Mouse (Mus musculus) adrenal gland, adult 2 months (tissue): ENCODE results near the gene Meig1. TPM values are rescaled to one million over a fixed set of nuclear protein-coding genes. Genes with fewer than 3 reads are reported as not detected.
A peak's percentile ranks its signal among the peaks of the same experiment; 100 is the strongest.
"Not testable (repeated sequence)": the region's sequence is repeated elsewhere in the genome, so short reads cannot be mapped to it uniquely, and the experiment has no call there.

Experiments
- DNase-seq: peaks from one replicate; pipeline ENCODE4 v3.0.0; 2021
- long read RNA-seq: library from polyadenylated mRNA; stranded (forward); transcript quantifications from one replicate; pipeline ENCODE4 v2.0.0, GENCODE M21; 2021
- polyA plus RNA-seq: library from polyadenylated mRNA; depleted of rRNA; stranded (reverse); fragments of >200 nt; gene quantifications from 2 replicates; pipeline ENCODE4 v1.2.3, GENCODE M21; 2012; rRNA removed
- total RNA-seq, 2 experiments: library from RNA; stranded (reverse); gene quantifications; 2 replicates each; pipeline ENCODE4 v1.2.3; 2021

Meig1 gene
- total RNA-seq, result not detected
- polyA plus RNA-seq, result not detected in 2 replicates
- long read RNA-seq, partial matches to known transcripts, result 0 of 1 reads
- long read RNA-seq, other reads (novel, unspliced or antisense), result 0 of 1 reads

DNA sequence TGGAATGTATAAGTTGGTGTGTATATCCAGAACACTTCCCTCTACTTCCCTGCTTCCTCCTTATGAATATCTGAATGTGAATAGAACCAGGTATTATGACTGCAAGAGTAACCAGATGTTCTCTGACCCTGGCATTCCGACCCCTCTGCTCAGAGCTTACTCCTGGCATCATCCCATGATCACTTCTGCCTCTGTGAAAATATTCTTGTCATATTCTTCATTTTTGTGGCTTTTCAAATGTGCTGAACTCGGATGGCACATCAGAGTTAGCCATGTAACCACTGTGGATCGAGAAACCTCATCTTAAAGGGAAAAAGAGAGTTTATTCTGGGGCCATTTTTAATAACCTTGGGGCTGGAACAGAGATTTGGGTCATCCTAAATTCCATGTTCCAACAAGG is at the start of gene Meig1:
Gene Meig1 (minus strand): TSS at position 101 of the 400 bp plus-strand sequence.
- DNase-seq, result no peak

DNA sequence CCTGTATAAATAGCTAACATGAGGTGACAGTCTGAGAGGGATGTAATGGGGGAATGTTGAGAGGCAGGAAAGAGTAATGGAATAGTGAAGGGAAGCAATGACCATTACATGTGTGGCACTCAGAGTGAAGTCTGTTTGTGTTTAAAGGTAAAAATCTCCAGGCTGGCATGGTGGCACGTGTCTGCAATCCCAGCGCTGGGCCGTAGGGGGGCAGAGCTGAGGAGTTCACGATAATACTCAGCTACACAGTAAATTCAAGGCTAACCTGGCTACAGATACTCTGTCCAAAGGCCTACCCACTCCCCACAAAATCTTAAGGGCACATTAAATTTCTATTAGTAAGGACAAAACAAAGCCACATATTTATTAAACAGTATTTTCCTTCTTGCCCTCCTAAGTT is 34.1 kb upstream of the Meig1 start:
- DNase-seq, result no peak

DNA sequence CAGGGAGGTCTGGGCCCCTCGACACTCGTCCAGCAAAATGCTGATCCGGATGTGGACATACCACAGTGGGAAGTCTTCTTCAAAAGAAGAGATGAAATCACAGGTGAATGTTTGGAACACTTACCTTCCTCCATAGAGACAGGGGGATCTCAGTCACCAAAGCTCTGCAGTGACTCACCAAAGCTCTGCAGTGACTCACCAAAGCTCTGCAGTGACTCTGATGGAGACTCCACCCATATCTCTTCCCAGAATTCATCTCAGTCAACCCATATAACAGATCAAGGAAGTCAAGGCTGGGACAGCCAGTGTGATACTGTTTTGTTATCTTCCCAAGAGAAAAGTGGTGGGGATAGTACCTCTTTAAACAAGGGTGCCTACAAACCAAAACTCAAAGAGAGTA is 30.6 kb upstream of the Meig1 start:
- peak; percentile 54 for DNase-seq

DNA sequence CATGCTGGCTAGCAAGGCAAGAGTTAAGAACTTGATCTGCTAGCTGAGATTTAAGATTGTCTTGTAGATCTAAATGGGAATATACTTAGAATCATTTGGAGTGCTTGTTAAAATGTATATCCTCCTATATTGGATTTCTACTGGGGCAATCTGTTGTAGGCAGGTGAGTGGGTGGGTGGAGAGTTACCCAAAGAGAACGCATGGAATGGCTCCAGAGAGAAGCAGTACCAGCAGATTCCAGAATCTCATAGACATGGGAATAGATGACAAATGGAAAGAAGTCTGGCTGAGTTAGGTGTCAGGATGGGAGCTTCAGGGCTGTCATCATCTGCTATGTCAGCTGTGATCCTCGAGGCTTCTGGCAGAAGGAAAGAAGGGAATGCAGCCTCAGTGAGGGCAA is 27.0 kb upstream of the Meig1 start:
- no peak for DNase-seq

DNA sequence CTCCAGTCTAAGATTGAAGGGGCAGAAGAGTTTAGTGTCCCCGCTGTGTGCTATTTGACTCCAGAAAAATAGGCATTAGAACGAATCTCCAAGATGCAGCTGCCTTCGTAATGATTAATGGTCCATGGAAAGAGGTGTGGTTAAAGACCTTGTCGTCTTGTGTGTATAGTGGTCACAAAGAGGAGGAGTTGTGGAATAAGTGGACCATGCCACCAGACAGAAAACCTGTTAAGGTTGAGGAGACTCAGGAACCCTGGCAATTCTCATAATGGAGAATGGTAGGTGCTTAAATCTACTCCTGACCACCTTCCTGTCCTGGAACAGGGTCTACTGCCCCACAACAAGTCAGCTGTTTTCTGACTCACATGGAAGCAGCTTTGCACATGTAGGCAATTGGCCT is 23.5 kb upstream of the Meig1 start:
- DNase-seq, result no peak

DNA sequence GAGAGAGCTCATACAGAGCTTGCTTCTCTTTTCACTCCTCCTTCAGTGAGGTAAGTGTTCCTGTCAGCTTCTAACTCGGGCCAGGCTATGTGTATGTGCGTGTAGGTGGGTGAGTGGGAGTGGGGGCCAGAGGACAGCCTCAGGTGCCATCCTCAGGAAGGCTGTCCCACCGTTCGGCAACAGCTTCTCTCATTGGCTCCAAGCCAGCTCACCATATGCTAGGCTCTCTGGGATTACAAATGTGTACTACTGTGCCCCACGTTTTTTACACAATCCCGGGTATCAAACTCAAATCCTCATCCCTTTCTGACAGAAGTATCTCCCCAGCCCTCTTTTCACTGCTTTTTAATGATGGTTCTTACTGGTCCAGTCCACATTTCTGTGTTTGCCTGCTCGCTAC is 21.8 kb upstream of the Meig1 start:
- no peak for DNase-seq

DNA sequence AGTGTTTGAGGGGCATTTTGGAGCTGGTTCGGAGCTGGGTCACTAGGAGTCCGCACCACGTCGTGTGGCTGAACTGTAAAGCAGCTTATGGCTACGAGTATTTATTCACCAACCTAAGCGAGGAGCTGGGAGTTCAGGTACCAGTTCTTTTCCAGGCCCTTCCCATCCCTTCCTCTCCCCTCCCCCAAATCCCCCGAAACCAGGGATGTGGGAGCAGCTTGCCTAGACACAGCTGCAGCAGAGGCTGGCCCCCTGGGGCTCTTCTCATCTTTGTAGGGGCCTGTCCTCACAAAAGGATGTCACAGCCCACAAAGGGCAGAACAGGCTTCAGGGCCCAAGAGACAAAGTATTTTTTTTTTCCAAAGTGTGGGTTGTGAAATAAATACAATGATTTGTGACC is 15.5 kb upstream of the Meig1 start:
- DNase-seq, result no peak

DNA sequence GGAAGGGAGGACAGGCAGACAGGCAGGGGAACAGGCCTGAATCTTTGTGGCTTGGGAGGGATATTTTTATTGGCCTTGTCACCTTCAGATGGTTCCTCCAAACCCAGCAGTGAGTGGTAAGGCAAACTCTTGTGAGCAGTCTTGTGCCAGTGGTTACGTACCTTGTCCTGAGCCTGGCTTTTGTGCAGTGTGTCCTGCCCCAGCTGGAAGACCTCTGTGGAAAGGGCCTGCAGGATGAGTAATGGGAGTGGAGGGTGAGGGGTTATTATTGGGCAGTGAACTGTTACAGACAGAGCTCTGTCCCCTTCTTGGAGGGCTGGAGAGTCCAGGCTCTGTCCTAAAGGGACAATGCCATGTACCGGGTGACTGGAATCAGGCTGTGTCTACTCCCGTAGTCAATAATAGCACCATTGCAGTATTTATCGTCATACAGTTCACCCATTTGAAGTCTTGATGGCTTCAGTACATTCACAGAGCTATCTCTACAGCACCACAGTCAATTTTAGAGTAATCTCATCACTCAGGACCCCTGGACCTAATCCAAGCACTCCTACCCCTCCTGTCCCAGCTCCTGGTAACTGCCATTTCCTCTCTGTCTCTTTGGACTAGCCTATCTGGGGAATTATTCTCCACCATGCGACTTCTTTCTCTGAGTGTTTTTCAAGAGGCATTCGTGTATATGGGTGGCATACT is 13.1 kb upstream of the Meig1 start:
- no peak for DNase-seq

DNA sequence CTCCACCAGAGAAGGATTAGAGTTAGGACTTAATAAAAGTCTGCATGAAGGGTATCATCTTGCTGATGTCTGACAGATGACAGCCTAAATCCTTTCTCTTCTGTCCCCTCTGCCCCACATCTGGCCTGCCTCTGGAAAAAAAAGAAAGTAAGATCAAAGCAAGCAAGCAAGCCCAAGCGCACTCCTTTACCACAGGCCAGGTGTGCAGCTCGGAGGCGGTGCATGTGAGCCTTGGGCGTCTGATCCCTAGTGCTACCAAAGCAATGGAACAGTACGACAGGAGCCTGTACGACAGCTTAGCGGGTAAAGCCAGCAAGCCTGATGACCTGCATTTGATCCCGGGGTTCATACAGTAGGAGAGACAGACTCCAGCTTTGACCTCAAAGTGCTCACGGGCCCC is 8.5 kb upstream of the Meig1 start:
- no peak for DNase-seq

DNA sequence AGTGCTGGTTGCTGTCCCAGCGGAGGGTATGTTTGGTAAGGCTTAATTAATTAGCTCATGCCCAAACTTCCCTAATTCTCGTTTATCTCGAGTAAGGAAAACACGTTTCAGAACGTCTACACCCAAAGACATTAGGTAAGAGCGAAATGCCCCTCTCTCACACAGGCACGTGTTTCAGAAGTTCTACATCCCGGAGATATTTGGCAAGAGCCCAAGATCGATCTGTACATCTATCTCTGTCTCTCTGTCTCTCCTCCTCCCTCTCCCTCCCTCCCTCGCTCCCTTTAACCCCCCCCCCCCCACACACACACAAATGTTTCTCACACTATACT is 2.1 kb upstream of the Meig1 start:
- no peak for DNase-seq

DNA sequence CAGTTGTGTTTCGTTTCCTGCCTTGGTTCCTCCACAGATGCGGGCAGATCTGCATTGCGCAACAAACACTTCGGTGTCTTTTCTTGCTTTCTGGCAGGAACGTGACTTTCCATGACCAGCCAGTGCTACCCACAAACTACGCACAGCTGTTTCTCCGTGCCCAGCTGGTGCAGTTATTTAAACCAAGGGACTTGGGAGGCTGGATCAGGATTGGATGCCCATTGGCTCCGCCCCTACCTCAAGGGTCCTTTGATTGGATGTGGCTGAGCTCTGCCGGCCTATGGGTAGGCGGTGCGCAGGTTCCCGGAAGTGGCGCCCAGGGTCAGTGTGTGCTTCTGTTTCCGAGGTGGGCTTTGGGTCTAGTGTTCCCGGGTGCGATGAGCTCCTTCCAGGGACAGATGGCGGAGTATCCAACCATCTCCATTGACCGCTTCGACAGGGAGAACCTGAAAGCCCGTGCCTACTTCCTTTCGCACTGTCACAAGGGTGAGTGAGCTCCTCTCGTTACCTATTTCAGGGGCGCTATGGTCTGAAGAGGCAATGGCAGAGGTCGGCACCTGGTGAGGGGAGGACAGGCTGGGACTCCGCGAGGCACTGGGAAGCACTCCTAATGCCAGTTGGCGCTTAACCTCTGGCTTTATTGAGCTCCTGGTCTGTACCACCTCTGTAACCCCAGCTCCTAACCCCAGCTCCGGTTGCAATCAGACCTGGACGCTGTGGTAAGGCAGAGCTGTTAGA is 1.6 kb upstream of the Meig1 start, which contains the start of gene Dclre1c:
Gene Dclre1c (plus strand): TSS at position 291 of the 738 bp plus-strand sequence.
- peak; percentile 94 for DNase-seq

DNA sequence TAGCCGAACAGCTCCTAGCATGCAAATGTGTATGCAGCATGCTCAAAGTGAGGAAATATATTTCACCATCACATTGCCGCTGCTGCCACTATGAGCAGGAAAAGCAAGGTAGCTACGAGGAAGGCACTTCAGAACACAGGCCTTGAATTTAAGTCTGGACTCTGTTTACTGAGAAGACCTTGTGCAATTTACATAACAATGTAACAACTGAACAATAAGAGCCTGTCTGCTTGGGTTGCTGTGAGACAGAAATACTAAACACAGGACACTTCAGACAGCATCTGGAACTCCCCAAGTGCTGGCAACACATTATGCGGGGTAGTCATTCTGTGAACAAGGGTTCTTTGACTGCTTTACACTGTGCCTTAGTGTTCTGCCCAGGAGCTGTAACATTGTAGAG is 2.3 kb downstream of the Meig1 start:
- DNase-seq, result no peak

DNA sequence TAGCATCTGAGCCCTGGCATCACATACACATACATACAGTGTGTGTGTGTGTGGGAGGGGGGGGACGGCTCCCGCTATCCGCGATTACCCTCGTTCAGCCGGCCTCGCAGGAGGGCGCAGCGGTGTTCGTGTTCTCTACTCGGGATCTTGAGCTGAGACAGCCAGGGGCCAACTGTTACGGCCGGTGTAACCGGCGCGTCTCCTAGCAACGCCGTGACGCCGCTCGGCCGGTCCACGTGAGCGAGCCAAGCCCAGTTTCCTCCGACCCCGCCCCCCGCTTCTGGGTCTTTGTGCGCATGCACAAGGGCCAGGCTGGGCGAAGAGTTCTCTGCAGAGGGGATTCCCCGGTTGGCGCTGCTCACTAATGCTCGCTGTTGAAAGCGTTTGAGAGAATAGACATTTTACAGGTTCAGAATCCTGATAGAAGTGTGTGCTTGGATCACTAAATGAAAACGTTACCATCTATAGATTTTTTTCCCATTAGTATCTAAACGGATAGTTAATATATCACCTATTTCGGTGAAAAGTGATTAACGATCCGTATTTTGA is 3.5 kb downstream of the Meig1 start:
- peak; percentile 99 for DNase-seq

DNA sequence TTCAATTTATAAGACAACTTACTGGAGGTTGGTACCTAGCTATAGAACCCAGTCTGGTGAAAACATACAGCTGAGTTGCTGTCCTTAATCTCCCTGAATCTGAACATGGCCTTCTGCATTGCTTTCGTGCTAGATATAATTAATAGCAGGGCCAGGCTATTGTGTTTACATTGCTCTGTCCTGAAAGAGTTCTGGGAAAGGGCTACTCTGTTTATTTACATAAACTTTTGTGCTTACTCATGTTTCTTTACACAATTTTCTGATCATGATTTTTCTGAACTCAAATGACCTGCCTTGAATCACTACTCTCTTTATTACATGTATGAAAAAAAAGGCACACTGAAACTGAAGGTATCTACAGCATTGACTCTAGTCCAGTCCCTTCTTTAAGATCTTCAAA is 6.8 kb downstream of the Meig1 start:
- no peak for DNase-seq

DNA sequence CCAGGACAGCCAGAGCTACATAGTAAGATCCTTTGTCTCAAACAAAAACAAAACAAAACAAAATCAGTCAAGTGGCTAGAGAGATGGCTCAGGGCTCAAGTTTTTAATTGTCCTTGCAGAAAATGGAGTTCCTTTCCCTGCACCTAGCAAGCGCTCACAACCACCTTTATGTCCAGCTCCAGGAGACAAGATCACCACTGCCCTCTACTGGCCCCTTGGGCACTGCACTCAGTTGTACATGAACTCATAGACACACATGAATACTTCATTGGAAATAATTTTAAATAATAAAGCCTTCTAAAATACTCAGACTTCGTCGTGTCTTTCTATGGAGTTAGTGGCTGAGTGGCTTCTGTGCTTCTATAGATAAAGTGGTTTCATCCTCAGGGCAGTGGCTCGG is 8.2 kb downstream of the Meig1 start:
- peak; percentile 61 for DNase-seq

DNA sequence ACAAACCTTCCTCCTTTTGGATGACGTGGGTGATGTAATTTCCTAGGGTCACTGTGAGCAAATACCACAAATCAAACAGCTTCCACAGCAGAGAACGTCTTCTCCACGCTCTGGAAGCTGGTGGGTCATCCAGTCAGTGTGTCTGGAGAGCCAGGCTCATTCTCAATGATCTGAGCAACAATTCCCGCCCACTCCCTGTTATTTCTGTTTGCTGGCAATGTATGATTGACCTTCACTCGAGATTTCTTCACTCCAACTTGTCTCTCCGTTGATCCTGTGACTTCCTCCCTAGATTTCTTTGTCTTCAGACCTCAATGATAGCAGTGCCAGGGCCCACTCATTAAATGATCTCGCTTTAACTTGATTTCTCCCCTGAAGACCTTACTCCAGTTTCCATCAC is 14.7 kb downstream of the Meig1 start:
- no peak for DNase-seq

DNA sequence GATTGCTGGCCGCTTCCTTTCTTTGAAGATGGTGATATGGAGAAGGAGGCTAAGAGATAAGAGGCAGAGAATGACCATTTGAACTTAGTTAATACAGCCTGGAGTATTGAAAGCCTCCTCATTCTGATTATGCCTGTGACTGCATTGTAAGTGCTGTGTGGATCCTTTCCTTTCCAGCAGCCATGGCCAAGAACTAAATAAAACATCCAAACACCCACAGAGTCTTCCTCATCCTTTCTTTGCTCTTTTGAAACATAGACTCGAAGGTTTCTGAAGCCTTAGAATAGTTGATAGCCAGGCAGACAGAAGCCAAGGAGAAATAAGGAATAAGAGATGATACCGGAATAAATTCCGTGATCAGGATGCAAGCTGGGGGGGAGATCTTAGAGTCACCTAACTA is 16.5 kb downstream of the Meig1 start:
- DNase-seq, result no peak

DNA sequence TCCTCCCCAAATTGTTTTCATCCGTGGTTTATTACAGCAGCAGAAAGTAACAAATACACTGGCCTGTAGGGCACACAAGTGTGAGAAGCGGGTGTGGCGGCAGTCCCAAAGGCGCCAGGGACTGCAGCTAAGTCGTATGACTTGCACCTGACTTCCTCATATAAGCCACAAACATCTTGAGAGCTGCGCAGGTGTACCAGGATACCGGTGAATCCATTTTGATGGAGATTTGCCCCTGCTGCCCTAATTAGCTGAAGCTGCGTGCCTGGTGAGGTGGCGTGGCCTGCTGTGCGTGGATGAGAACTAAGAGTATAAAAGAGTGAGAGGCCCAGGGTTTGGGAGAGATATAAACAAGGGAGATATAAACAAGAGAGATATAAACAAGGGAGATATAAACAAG is 25.3 kb downstream of the Meig1 start, which contains the start of gene Olah:
Gene Olah (minus strand): TSS at position 101 of the 400 bp plus-strand sequence.
- DNase-seq, result not testable (repeated sequence)

DNA sequence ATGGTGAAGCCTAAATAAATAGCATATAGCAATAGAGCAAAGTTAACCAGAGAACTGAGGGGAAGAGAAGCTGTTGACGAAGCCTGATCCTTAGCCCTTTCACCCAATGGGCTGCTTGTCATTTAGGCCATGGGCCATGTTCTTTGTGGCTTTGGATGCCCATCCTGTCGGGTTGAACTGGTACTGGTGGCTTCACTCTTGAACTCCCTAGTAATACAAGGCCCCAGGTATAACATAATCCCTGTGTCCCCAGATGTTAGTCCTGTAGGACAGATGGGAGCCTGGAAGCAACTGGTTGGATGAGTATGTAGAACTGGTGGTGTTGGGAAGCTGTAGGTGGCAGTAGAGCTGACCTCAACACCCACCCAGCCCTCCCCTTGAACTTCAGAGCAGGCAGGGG is 30.5 kb downstream of the Meig1 start:
- DNase-seq, result no peak

DNA sequence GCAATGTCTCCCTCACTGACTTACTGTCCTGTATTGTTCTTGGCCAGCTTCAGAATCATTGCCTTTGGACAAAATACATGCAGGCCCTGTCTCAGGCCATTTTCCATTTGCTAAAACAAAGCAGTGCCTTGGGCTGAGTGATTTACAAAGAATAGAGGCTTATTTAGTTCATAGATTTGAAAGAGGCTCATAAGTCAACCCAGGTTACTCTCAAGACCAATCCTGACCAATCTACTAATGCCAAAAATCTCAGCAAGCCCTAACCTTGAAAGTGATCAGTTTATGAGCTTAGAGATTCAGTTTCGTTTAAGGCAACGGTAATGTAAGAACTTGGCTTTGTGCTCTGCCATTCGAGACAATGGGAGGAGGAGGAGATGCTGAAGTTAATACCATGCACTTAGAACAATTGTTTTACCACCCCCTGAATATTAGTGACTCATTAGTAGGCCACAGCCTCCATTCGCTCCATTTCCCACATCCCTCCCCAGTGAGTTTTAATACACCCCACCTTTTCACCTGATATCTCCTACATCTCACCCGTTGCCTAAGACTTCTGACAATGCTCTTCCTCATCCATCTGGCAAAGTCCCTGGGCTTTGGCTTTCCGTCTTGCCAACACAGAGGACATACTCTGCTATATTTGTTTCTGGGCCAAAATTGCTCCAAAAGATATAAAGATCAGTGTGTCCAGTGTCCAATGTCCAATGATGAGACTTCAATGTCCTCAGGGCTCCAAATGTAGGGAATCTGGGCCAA is 35.2 kb downstream of the Meig1 start:
- no peak for DNase-seq

DNA sequence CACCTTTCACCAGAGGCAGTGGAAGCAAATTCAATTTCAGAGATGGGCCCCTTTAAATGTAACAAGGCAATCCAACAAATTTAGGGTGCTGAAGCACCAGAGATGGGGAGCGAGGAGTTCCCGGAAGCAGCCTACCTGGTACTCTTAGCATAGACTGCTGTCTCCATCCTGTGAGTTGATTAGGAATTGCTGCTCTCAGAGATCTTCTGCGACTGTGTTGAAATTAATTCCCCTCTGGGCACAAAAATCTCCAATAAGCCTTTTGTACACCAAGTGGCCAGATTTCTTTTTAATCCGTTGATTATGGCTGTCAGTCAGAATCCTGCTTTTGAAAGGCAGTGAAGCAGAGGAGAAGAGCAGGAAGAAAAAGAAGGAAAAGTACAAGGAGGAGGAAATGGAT is 57.3 kb downstream of the Meig1 start:
- DNase-seq, result no peak

DNA sequence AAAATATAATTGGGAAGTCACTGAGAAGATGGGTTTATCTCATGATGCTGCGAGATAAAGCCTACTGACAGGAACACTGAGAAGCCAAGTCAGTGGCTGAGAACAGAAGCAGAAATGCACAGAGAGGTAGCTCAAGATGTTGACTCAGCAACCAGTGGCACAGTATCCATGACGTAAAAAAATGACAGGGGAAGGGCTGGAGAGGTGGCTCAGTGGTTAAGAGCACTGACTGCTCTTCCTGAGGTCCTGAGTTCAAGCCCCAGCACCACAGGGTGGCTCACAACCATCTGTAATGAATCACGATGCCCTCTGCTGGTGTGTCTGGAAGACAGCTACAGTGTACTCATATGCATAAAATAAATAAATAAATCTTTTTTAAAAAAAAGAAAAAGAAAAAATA is 61.4 kb downstream of the Meig1 start:
- no peak for DNase-seq
